Mouse (Mus musculus) hindbrain, embryonic 16.5 days (tissue): ENCODE measurements around the gene Ncoa7. TPM values are rescaled to one million over a fixed set of nuclear protein-coding genes. Genes with fewer than 3 reads are reported as not detected.
A peak's percentile ranks its signal among the peaks of the same experiment; 100 is the strongest.

ENCODE experiments used
- ATAC-seq: fragments of 200-750 bp; cut with Nextera tagmentation; 2 replicates; pipeline ENCODE4 v1.8.0; 2017; ENCODE audit warnings: moderate TSS enrichment, moderate library complexity
- H3K27ac ChIP-seq: fragments of 300-500 bp; sonication (generic); 2 replicates; pipeline ENCODE4 v1.5.1; 2014; ENCODE audit warnings: low read depth, mild to moderate bottlenecking, control low read depth, low read length, moderate library complexity
- H3K27me3 ChIP-seq: fragments of 300-500 bp; sonication (generic); replicated peaks from 2 replicates; pipeline ENCODE4 v1.6.1; 2014; ENCODE audit warnings: low read length; ENCODE audit not compliant: control insufficient read depth, insufficient read depth
- H3K36me3 ChIP-seq: fragments of 300-500 bp; sonication (generic); 2 replicates; pipeline ENCODE4 v1.6.1; 2014; ENCODE audit warnings: mild to moderate bottlenecking, low read length, moderate library complexity, mixed read lengths; ENCODE audit not compliant: control insufficient read depth, insufficient read depth
- H3K4me1 ChIP-seq: fragments of 300-500 bp; sonication (generic); 2 replicates; pipeline ENCODE4 v1.6.1; 2014; ENCODE audit warnings: low read depth, low read length; ENCODE audit not compliant: control insufficient read depth, insufficient read depth
- H3K4me2 ChIP-seq: fragments of 300-500 bp; sonication (generic); 2 replicates; pipeline ENCODE4 v1.6.1; 2014; ENCODE audit warnings: mild to moderate bottlenecking, low read length, control low read depth, moderate library complexity
- H3K4me3 ChIP-seq: fragments of 300-500 bp; sonication (generic); 2 replicates; pipeline ENCODE4 v1.5.1; 2014; ENCODE audit warnings: mild to moderate bottlenecking, low read length, control low read depth, moderate library complexity
- H3K9ac ChIP-seq: fragments of 300-500 bp; sonication (generic); 2 replicates; pipeline ENCODE4 v1.6.1; 2014; ENCODE audit warnings: low read depth, mild to moderate bottlenecking, control low read depth, low read length, moderate library complexity
- H3K9me3 ChIP-seq: fragments of 300-500 bp; sonication (generic); 2 replicates; pipeline ENCODE4 v1.6.1; 2014; ENCODE audit warnings: mild to moderate bottlenecking, low read length, moderate library complexity; ENCODE audit not compliant: control insufficient read depth
- WGBS: fragments of 180-500 bp; shearing (Covaris S2); extraction: QIAGEN DNeasy Blood & Tissue Kit; methylation state at CpG from one replicate; pipeline ENCODE4 v1.1.7; 2014; 5-methylcytosine and 5-hydroxymethylcytosine counted together
- polyA plus RNA-seq: library from polyadenylated mRNA; unstranded; fragments of >200 nt; fragmentation: Nextera tagmentation; extraction: Ambion mirVana; gene quantifications from 2 replicates; pipeline ENCODE4 v1.2.1, GENCODE M21; 2015

Gene Ncoa7
- polyA plus RNA-seq, 1 experiment from 2014 or later: 26.1 TPM

DNA sequence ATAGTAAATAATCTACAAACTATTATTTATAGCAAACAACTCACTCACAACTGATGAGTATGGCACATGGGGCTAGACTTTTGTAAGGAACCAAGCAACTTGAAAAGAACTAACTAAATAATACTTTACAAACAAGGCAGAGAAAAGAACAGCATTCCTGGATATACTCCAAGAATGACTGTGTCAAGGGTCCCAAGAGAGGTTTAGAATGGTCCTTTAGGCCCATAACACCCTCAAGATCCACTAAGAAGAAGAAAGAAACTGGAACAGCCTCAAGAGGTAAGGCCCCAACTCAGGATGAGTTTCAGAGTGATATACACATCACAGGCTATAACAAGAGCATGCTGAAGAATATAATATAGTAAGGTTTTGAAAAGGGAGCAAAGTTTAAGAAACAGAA, 47.1 kb downstream of the Ncoa7 start:
- H3K9me3 ChIP-seq: no peaks in the 10 kb centered on the region
- 0 out of 2 replicates have a peak, but pooled peaks cover 2% of the 10 kb centered on the region for H3K36me3 ChIP-seq
- no peaks in the 10 kb centered on the region for H3K4me1 ChIP-seq
- no peak overlapping the region for H3K9ac ChIP-seq
- no peaks in the 10 kb centered on the region for H3K27me3 ChIP-seq
- no peak for ATAC-seq
- no peak overlapping the region for H3K4me3 ChIP-seq
- H3K4me2 ChIP-seq: no peak overlapping the region
- no peak overlapping the region for H3K27ac ChIP-seq

DNA sequence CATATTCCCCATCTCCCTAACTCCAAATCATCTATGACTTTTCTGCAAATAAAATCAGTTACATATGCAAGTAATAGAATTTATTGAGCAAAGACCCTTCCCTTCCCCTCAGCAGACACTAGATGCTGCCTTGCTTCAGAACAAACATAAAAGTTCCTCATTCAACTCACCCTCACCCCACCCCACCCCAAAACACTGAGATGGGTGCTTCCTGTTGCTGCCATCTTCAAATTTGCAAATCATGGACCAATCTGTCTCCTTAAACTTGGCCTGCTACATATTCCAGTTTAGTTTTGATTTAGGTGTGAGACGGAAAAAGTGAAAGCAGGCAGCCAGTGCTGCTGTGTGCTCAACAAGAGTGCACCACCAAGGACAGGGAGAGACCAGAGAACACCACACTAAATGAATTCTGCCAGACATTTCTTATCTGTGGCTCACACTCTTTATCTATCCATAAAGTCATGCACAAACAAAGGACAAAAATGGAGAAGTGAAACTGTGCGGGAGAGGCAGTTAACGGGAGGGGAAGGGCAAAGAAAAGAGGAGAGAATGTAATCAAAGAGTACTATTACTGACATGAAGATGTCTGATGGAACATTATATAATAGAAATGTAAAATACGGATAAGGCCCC, 48.2 kb downstream of the Ncoa7 start:
- H3K9me3 ChIP-seq: no peaks in the 10 kb centered on the region
- no peak for ATAC-seq
- WGBS: 76% methylated on average over 4 of the region's 4 CpGs

GRCm38 (mm10) chr10:30754082-30754481, 49.0 kb downstream of the Ncoa7 start:
- Histone ChIP-seq H3K9me3 (no peaks in the 10 kb centered on the region), H3K27ac (no peak overlapping the region), H3K9ac (no peak overlapping the region), H3K36me3 (0 out of 2 replicates have a peak, but pooled peaks cover 2% of the 10 kb centered on the region), H3K4me3 (no peak overlapping the region), H3K4me2 (no peak overlapping the region), H3K27me3 (no peaks in the 10 kb centered on the region), H3K4me1 (no peaks in the 10 kb centered on the region)
- ATAC-seq: peak; percentile 27; the same call in 1 of the 2 replicates
- WGBS: 53% methylated on average over 3 of the region's 3 CpGs

More for the DNA sequence above, 48.2 kb downstream of the Ncoa7 start:
- H3K9ac ChIP-seq: no peak overlapping the region
- H3K27ac ChIP-seq: no peak overlapping the region
- no peaks in the 10 kb centered on the region for H3K27me3 ChIP-seq
- no peaks in the 10 kb centered on the region for H3K4me1 ChIP-seq
- 0 out of 2 replicates have a peak, but pooled peaks cover 2% of the 10 kb centered on the region for H3K36me3 ChIP-seq
- no peak overlapping the region for H3K4me3 ChIP-seq
- no peak overlapping the region for H3K4me2 ChIP-seq

GRCm38 (mm10) chr10:30752485-30752884, 50.6 kb downstream of the Ncoa7 start:
- Histone ChIP-seq H3K4me1 (no peaks in the 10 kb centered on the region), H3K4me3 (no peak overlapping the region), H3K36me3 (0 out of 2 replicates have a peak, but pooled peaks cover 2% of the 10 kb centered on the region), H3K9me3 (no peaks in the 10 kb centered on the region), H3K27ac (no peak overlapping the region), H3K27me3 (no peaks in the 10 kb centered on the region), H3K4me2 (no peak overlapping the region), H3K9ac (no peak overlapping the region)
- ATAC-seq: no peak
- WGBS: 73% methylated on average over 3 of the region's 3 CpGs

GRCm38 (mm10) chr10:30751586-30751985, 51.5 kb downstream of the Ncoa7 start:
- Histone ChIP-seq H3K36me3 (0 out of 2 replicates have a peak, but pooled peaks cover 2% of the 10 kb centered on the region), H3K4me2 (no peak overlapping the region), H3K4me1 (no peaks in the 10 kb centered on the region), H3K9ac (no peak overlapping the region), H3K4me3 (no peak overlapping the region), H3K27me3 (no peaks in the 10 kb centered on the region), H3K9me3 (no peaks in the 10 kb centered on the region), H3K27ac (no peak overlapping the region)
- WGBS: 92% methylated on average over 4 of the region's 4 CpGs
- ATAC-seq: peak; percentile 45

- Histone ChIP-seq H3K9ac (no peak overlapping the region), H3K27me3 (no peaks in the 10 kb centered on the region), H3K4me2 (no peak overlapping the region), H3K4me1 (no peaks in the 10 kb centered on the region), H3K9me3 (no peaks in the 10 kb centered on the region), H3K4me3 (no peak overlapping the region), H3K36me3 (0 out of 2 replicates have a peak, but pooled peaks cover 2% of the 10 kb centered on the region), H3K27ac (no peak overlapping the region)
- WGBS: 91% methylated on average over 4 of the region's 4 CpGs
- no peak for ATAC-seq
These were observed 53.3 kb downstream of the Ncoa7 start for GRCm38 (mm10) chr10:30749807-30750206.

DNA sequence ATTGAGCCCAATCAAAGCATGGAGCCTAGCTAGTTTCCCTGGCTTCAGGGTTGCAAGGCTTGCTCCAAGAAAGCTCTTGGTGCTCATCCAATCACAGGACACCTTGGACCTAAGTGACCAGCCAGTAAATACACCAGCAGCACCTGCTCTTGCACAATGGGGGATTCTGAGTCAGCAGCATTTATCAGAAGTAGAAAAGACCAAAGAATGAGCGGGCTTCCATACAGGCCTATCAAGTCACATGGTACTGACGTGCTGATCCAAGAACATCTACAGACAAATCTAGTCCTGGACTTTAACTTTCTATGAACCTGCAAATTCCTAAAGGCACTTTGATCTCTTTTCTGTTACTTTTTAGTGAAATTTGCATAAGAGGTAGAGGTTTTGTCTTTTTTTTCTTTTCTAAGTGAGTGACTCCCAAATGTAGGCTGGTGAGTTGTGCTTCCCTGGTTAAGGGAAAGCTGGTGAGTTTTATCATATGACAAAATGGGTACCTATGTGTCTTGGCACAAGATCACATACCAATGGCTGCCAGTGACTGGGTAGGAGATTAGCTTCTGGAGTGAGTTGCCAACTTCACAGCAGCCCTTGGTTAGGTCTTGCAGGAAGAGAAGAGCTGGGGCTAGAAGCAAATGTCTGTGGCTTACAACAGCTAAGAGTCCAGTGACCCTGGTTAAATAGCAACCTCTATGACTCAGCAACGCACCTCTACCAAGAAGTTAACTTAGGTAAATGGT, 57.7 kb downstream of the Ncoa7 start:
- H3K4me3 ChIP-seq: no peak overlapping the region
- no peak overlapping the region for H3K27ac ChIP-seq
- H3K27me3 ChIP-seq: no peaks in the 10 kb centered on the region
- no peak overlapping the region for H3K9ac ChIP-seq
- 93% methylated on average over 3 of the region's 3 CpGs for WGBS
- no peak overlapping the region for H3K4me2 ChIP-seq
- H3K4me1 ChIP-seq: no peaks in the 10 kb centered on the region
- ATAC-seq: no peak
- no peaks in the 10 kb centered on the region for H3K36me3 ChIP-seq
- no peaks in the 10 kb centered on the region for H3K9me3 ChIP-seq

- no peak overlapping the region for H3K9ac ChIP-seq
These were observed 59.9 kb downstream of the Ncoa7 start for GRCm38 (mm10) chr10:30743275-30743674.

GRCm38 (mm10) chr10:30738403-30738802, 64.7 kb downstream of the Ncoa7 start:
- H3K9ac ChIP-seq: no peak overlapping the region
- H3K4me1 ChIP-seq: no peaks in the 10 kb centered on the region
- no peaks in the 10 kb centered on the region for H3K36me3 ChIP-seq
- no peak overlapping the region for H3K4me2 ChIP-seq
- no peaks in the 10 kb centered on the region for H3K9me3 ChIP-seq
- H3K27me3 ChIP-seq: no peaks in the 10 kb centered on the region
- H3K4me3 ChIP-seq: no peak overlapping the region
- 92% methylated on average over 3 of the region's 3 CpGs for WGBS
- no peak for ATAC-seq
- H3K27ac ChIP-seq: no peak overlapping the region

More at GRCm38 (mm10) chr10:30743275-30743674, 59.9 kb downstream of the Ncoa7 start:
- Histone ChIP-seq H3K4me3 (no peak overlapping the region), H3K9me3 (no peaks in the 10 kb centered on the region), H3K27ac (no peak overlapping the region), H3K4me1 (no peaks in the 10 kb centered on the region), H3K27me3 (no peaks in the 10 kb centered on the region), H3K36me3 (no peaks in the 10 kb centered on the region), H3K4me2 (no peak overlapping the region)
- no peak for ATAC-seq
